In the genomic region with DNA sequence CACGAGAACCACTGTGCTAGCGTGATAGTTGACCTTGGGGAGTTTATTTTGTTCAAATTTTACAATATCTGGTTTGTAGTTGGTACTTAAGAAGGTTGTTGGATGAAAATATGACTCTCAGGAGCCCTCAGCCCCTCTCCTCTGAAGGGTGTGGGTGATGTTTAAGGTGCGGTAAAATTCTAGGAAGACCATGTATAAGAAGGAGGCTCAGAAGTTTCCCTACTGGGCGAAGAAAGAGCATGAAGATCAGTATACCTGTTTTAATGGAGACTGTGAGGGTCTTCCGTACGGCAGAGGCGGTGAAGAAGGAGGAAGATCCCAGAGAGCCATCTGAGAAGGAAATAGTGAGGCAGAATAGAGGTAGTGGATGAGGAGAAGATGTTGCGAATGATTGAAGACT, we compare ENCODE assay signal across 18 mouse cellular contexts. TPM values are rescaled to one million over a fixed set of nuclear protein-coding genes. Genes with fewer than 3 reads are reported as not detected.
"Had no signal": no experiment of that assay in that cellular context is flagged by ENCODE, and none has a peak within 500 bp of the region (broad histone marks: within the 10 kb centered on the region; RNA-seq: fewer than 3 reads in every experiment).

No protein-coding gene starts in this region.

- DNase-seq: retina, postnatal 1 day; right cerebral cortex, adult 18-20 months; right cerebral cortex, postnatal 14 days; right cerebral cortex, postnatal 25 days; right cerebral cortex, postnatal 4 days; spleen, adult 18-20 months; thymus, adult 18-20 months; thymus, adult 2 months; thymus, postnatal 14 days; thymus, postnatal 25 days; thymus, postnatal 36 days; thymus, postnatal 4 days had no signal

- H3K27me3 ChIP-seq: neural tube, embryonic 13.5 days; neural tube, embryonic 15.5 days; stomach, embryonic 15.5 days had no signal

- H3K4me2 ChIP-seq: neural tube, embryonic 13.5 days; neural tube, embryonic 15.5 days; stomach, embryonic 15.5 days had no signal

- H3K36me3 ChIP-seq: neural tube, embryonic 13.5 days; neural tube, embryonic 15.5 days; stomach, embryonic 15.5 days had no signal

- H3K27ac ChIP-seq: neural tube, embryonic 13.5 days; neural tube, embryonic 15.5 days; stomach, embryonic 15.5 days; stomach, postnatal 0 days had no signal

- H3K9ac ChIP-seq: neural tube, embryonic 13.5 days; neural tube, embryonic 15.5 days; stomach, embryonic 15.5 days had no signal

- H3K4me3 ChIP-seq: neural tube, embryonic 13.5 days; neural tube, embryonic 15.5 days; stomach, embryonic 15.5 days had no signal

- H3K4me1 ChIP-seq: neural tube, embryonic 13.5 days; neural tube, embryonic 15.5 days; stomach, embryonic 15.5 days had no signal

- H3K9me3 ChIP-seq: neural tube, embryonic 13.5 days; neural tube, embryonic 15.5 days; stomach, embryonic 15.5 days had no signal

RNA-seq across cellular contexts. Expression of a gene that starts 38.0 kb away (rescaled TPM):
- total RNA-seq: neutrophil, adult 5-6 weeks had no signal
- polyA plus RNA-seq: small intestine, adult 2 months had no signal
